32 mouse cellular contexts compared by ENCODE assay signal in the genomic region with DNA sequence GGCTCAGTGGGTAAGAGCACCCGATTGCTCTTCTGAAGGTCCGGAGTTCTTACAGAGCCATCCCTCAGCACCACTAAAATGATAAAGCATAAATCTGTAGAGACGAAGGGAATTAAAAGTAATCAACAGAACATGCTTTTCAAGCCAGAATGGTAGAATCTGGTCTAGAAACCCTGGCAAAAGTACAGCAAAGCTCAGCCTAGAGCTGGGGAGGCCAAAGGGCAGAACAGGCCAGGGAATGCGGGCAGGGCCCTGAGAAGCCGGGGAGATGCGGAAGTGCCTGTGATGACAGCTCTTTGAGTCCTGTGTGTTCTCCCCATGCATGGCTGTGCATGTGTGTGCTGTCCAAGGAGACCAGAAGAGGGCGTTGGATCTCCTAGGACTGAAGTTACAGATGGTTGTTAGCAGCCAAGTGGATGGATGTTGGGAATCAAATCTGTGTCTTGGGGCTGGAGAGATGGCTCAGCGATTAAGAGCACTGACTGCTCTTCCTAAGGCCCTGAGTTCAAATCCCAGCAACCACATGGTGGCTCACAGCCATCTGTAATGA. TPM values are rescaled to one million over a fixed set of nuclear protein-coding genes. Genes with fewer than 3 reads are reported as not detected.
DNase-seq lines count a peak whose midpoint lies in the region; ATAC-seq lines count a peak whose summit lies in the region.
"Had no signal": no experiment of that assay in that cellular context is flagged by ENCODE, and none has a peak within 500 bp of the region (broad histone marks: within the 10 kb centered on the region; RNA-seq: fewer than 3 reads in every experiment).

No protein-coding gene starts in this region.

- 95% methylated on average over 8 of the region's 8 CpGs for WGBS in kidney, embryonic 14.5 days
- WGBS in midbrain, embryonic 11.5 days, result 95% methylated on average over 8 of the region's 8 CpGs
- 97% methylated on average over 8 of the region's 8 CpGs for WGBS in midbrain, embryonic 14.5 days

- H3K36me3 ChIP-seq in kidney, embryonic 14.5 days (ENCODE audit: control insufficient read depth, insufficient read depth, low read length), result no peaks in the 10 kb centered on the region
- H3K36me3 ChIP-seq in midbrain, embryonic 11.5 days (ENCODE audit: control insufficient read depth, insufficient read depth, low read length), result no peaks in the 10 kb centered on the region
- no peaks in the 10 kb centered on the region for H3K36me3 ChIP-seq in midbrain, embryonic 14.5 days (ENCODE audit: control insufficient read depth, insufficient read depth, low read length)
- H3K36me3 ChIP-seq: heart, embryonic 10.5 days; limb, embryonic 10.5 days; limb, embryonic 15.5 days; liver, embryonic 15.5 days; midbrain, embryonic 10.5 days; neural tube, embryonic 12.5 days had no signal

- no peak for ATAC-seq in kidney, embryonic 14.5 days (ENCODE audit: low FRiP score, low TSS enrichment)
- no peak for ATAC-seq in midbrain, embryonic 11.5 days (ENCODE audit: low FRiP score)
- no peak for ATAC-seq in midbrain, embryonic 14.5 days (ENCODE audit: low FRiP score, low TSS enrichment)
- ATAC-seq: CD4-positive, CD25-positive, alpha-beta regulatory T cell, adult 4 months; forebrain, embryonic 13.5 days had no signal

- H3K9me3 ChIP-seq in kidney, embryonic 14.5 days (ENCODE audit: control insufficient read depth, low read length), result no peaks in the 10 kb centered on the region
- H3K9me3 ChIP-seq in midbrain, embryonic 11.5 days (ENCODE audit: control insufficient read depth, low read length), result no peaks in the 10 kb centered on the region
- H3K9me3 ChIP-seq in midbrain, embryonic 14.5 days (ENCODE audit: control insufficient read depth, low read length), result no peaks in the 10 kb centered on the region; the same call in 1 of the 2 replicates
- H3K9me3 ChIP-seq: forebrain, embryonic 13.5 days; heart, embryonic 10.5 days; limb, embryonic 10.5 days; limb, embryonic 15.5 days; liver, embryonic 15.5 days; midbrain, embryonic 10.5 days; neural tube, embryonic 12.5 days had no signal

- no peak overlapping the region for H3K27ac ChIP-seq in kidney, embryonic 14.5 days (ENCODE audit: low read depth, low read length)
- H3K27ac ChIP-seq in midbrain, embryonic 11.5 days (ENCODE audit: low read depth, low read length), result no peak overlapping the region
- H3K27ac ChIP-seq in midbrain, embryonic 14.5 days (replicated peaks; ENCODE audit: low read depth, low read length), result no peak overlapping the region
- H3K27ac ChIP-seq: forebrain, embryonic 13.5 days; heart, embryonic 10.5 days; hindbrain, embryonic 14.5 days; limb, embryonic 10.5 days; limb, embryonic 15.5 days; liver, embryonic 15.5 days; midbrain, embryonic 10.5 days; neural tube, embryonic 12.5 days had no signal

- H3K4me1 ChIP-seq in kidney, embryonic 14.5 days (ENCODE audit: control insufficient read depth, insufficient read depth, low read length), result no peaks in the 10 kb centered on the region
- H3K4me1 ChIP-seq in midbrain, embryonic 11.5 days (ENCODE audit: control insufficient read depth, insufficient read depth, low read length), result no peaks in the 10 kb centered on the region
- H3K4me1 ChIP-seq in midbrain, embryonic 14.5 days (ENCODE audit: control insufficient read depth, insufficient read depth, low read length), result no peaks in the 10 kb centered on the region
- H3K4me1 ChIP-seq: forebrain, embryonic 13.5 days; heart, embryonic 10.5 days; limb, embryonic 15.5 days; liver, embryonic 15.5 days; neural tube, embryonic 12.5 days had no signal

- DNase-seq in kidney, adult 8-10 months, result peak; percentile 48 to 54
- peak; percentile 73 for DNase-seq in midbrain, embryonic 11.5 days (ENCODE audit: low spot score, missing footprints)
- no peak for DNase-seq in midbrain, embryonic 14.5 days
- DNase-seq in R1 (ENCODE audit: low read depth, low spot score), result peak; percentile 96
- no peak for DNase-seq in adrenal gland, postnatal 14 days
- DNase-seq in lung, postnatal 14 days, result no peak
- DNase-seq: adrenal gland, postnatal 10 days; cerebellum, adult 11 months; cerebellum, adult 9-10 months; cerebellum, postnatal 36 days; gastrocnemius, postnatal 14 days; heart, postnatal 4 days; lung, embryonic 14.5 days; right cerebral cortex, adult 18-20 months; spleen, adult 18-20 months; thymus, postnatal 14 days had no signal

- H3K4me2 ChIP-seq in kidney, embryonic 14.5 days (replicated peaks; ENCODE audit: low read depth, low read length), result no peak overlapping the region
- no peak overlapping the region for H3K4me2 ChIP-seq in midbrain, embryonic 11.5 days
- H3K4me2 ChIP-seq in midbrain, embryonic 14.5 days (ENCODE audit: low read length), result no peak overlapping the region
- H3K4me2 ChIP-seq: forebrain, embryonic 13.5 days; hindbrain, embryonic 14.5 days; limb, embryonic 15.5 days; liver, embryonic 15.5 days; lung, embryonic 14.5 days; neural tube, embryonic 12.5 days had no signal

- H3K9ac ChIP-seq in kidney, embryonic 14.5 days (ENCODE audit: low read depth, low read length), result no peak overlapping the region
- H3K9ac ChIP-seq in midbrain, embryonic 11.5 days (ENCODE audit: low read length), result no peak overlapping the region
- H3K9ac ChIP-seq in midbrain, embryonic 14.5 days (replicated peaks; ENCODE audit: low read length), result no peak overlapping the region
- H3K9ac ChIP-seq: forebrain, embryonic 13.5 days; hindbrain, embryonic 14.5 days; limb, embryonic 15.5 days; liver, embryonic 15.5 days; lung, embryonic 14.5 days; neural tube, embryonic 12.5 days had no signal

- H3K27me3 ChIP-seq in kidney, embryonic 14.5 days (ENCODE audit: control insufficient read depth, insufficient read depth, low read length), result no peaks in the 10 kb centered on the region
- H3K27me3 ChIP-seq in midbrain, embryonic 11.5 days (ENCODE audit: control insufficient read depth, insufficient read depth, low read length), result no peaks in the 10 kb centered on the region
- no peaks in the 10 kb centered on the region for H3K27me3 ChIP-seq in midbrain, embryonic 14.5 days (ENCODE audit: control insufficient read depth, insufficient read depth, low read length)
- H3K27me3 ChIP-seq: forebrain, embryonic 13.5 days; limb, embryonic 15.5 days; liver, embryonic 15.5 days; neural tube, embryonic 12.5 days had no signal

- H3K4me3 ChIP-seq in kidney, embryonic 14.5 days (ENCODE audit: low read length), result no peak overlapping the region
- H3K4me3 ChIP-seq in midbrain, embryonic 11.5 days (ENCODE audit: low read depth, low read length), result no peak overlapping the region
- H3K4me3 ChIP-seq in midbrain, embryonic 14.5 days (replicated peaks; ENCODE audit: low read depth, low read length), result no peak overlapping the region
- H3K4me3 ChIP-seq: forebrain, embryonic 13.5 days; heart, embryonic 10.5 days; limb, embryonic 10.5 days; limb, embryonic 15.5 days; liver, embryonic 15.5 days; midbrain, embryonic 10.5 days; myocyte; neural tube, embryonic 12.5 days had no signal

RNA-seq across cellular contexts. Expression of gene Trip12, which starts 39.3 kb away (rescaled TPM):
- polyA plus RNA-seq in kidney, embryonic 14.5 days (2014; fragmentation: Nextera tagmentation; extraction: Ambion mirVana), result 57.9 and 85.8 TPM in 2 replicates
- polyA plus RNA-seq in midbrain, embryonic 11.5 days (2014; fragmentation: Nextera tagmentation; extraction: Ambion mirVana), result 99.4 and 107 TPM in 2 replicates
- 62.0 and 79.0 TPM in 2 replicates for polyA plus RNA-seq in midbrain, embryonic 14.5 days (2014; fragmentation: Nextera tagmentation; extraction: Ambion mirVana)
- 224 and 225 TPM in 2 replicates for total RNA-seq in adrenal gland, postnatal 14 days (2021)

RNA-seq across cellular contexts. Expression of gene Fbxo36, which starts 40.0 kb away (rescaled TPM):
- polyA plus RNA-seq in kidney, embryonic 14.5 days (2014; fragmentation: Nextera tagmentation; extraction: Ambion mirVana), result 10.6 and 13.3 TPM in 2 replicates
- polyA plus RNA-seq in midbrain, embryonic 11.5 days (2014; fragmentation: Nextera tagmentation; extraction: Ambion mirVana), result 10.7 and 12.3 TPM in 2 replicates
- polyA plus RNA-seq in midbrain, embryonic 14.5 days (2014; fragmentation: Nextera tagmentation; extraction: Ambion mirVana), result 4.0 and 6.3 TPM in 2 replicates
- total RNA-seq in adrenal gland, postnatal 14 days (2021), result 6.4 and 7.8 TPM in 2 replicates

RNA-seq across cellular contexts. Expression of gene Slc16a14, which starts 55.3 kb away (rescaled TPM):
- polyA plus RNA-seq in kidney, embryonic 14.5 days (2014; fragmentation: Nextera tagmentation; extraction: Ambion mirVana), result 0.41 and 0.53 TPM in 2 replicates
- 4.7 and 4.8 TPM in 2 replicates for polyA plus RNA-seq in midbrain, embryonic 11.5 days (2014; fragmentation: Nextera tagmentation; extraction: Ambion mirVana)
- polyA plus RNA-seq in midbrain, embryonic 14.5 days (2014; fragmentation: Nextera tagmentation; extraction: Ambion mirVana), result 14.1 and 20.5 TPM in 2 replicates
- total RNA-seq in adrenal gland, postnatal 14 days (2021), result 0.53 and 1.9 TPM in 2 replicates
- total RNA-seq: granulocyte monocyte progenitor cell, adult 5-6 weeks; megakaryocyte progenitor cell, adult 5-6 weeks; MEL had no signal
- polyA plus RNA-seq: CD4-positive, CD25-positive, alpha-beta regulatory T cell, adult 4 months; heart, embryonic 16.5 days; large intestine, adult 2 months; liver, embryonic 15.5 days; lung, embryonic 14.5 days had no signal

Comparison
In these comparisons a context has a peak if more than half of its experiments do, and no peak if none do; other contexts are left out.
1. DNase-seq: peak in kidney, adult 8-10 months (2 of 2), midbrain, embryonic 11.5 days (single experiment) and R1 (single experiment); none in midbrain, embryonic 14.5 days (single experiment), adrenal gland, postnatal 14 days (single experiment) and lung, postnatal 14 days (single experiment).